Mouse (Mus musculus): ENCODE measurements around the gene Cd9.

Cd9 gene

GRCm38 (mm10) chr6:125434735-125435518, 59.7 kb downstream of the Cd9 start:
- no peak for DNase-seq (ENCODE audit: low read depth, low spot score)

- DNase-seq (ENCODE audit: low read depth, low spot score), result no peak
These were observed 60.7 kb downstream of the Cd9 start for GRCm38 (mm10) chr6:125433704-125434447.

- DNase-seq (ENCODE audit: low read depth, low spot score), result no peak
These were observed 61.3 kb downstream of the Cd9 start for GRCm38 (mm10) chr6:125433257-125433656.

- DNase-seq (ENCODE audit: low read depth, low spot score), result no peak
These were observed 62.1 kb downstream of the Cd9 start for GRCm38 (mm10) chr6:125432522-125432921.

- no peak for DNase-seq (ENCODE audit: low read depth, low spot score)
These were observed 63.6 kb downstream of the Cd9 start for GRCm38 (mm10) chr6:125430982-125431381.

- DNase-seq (ENCODE audit: low read depth, low spot score), result no peak
These were observed 64.1 kb downstream of the Cd9 start for GRCm38 (mm10) chr6:125430358-125430958.

- no peak for DNase-seq (ENCODE audit: low read depth, low spot score)
These were observed 64.8 kb downstream of the Cd9 start for GRCm38 (mm10) chr6:125429741-125430140.

- peak; percentile 43 for DNase-seq (ENCODE audit: low read depth, low spot score)
These were observed 67.9 kb downstream of the Cd9 start for GRCm38 (mm10) chr6:125426383-125427360.

- no peak for DNase-seq (ENCODE audit: low read depth, low spot score)
These were observed 69.1 kb downstream of the Cd9 start for GRCm38 (mm10) chr6:125425205-125426090.

GRCm38 (mm10) chr6:125424156-125424555, 70.4 kb downstream of the Cd9 start:
- DNase-seq (ENCODE audit: low read depth, low spot score), result no peak

- DNase-seq (ENCODE audit: low read depth, low spot score), result no peak
These were observed 71.1 kb downstream of the Cd9 start for GRCm38 (mm10) chr6:125423507-125423906.

- DNase-seq (ENCODE audit: low read depth, low spot score), result no peak
These were observed 71.5 kb downstream of the Cd9 start for GRCm38 (mm10) chr6:125423099-125423498.

GRCm38 (mm10) chr6:125422051-125422822, 72.4 kb downstream of the Cd9 start:
- DNase-seq (ENCODE audit: low read depth, low spot score), result peak; percentile 16

- no peak for DNase-seq (ENCODE audit: low read depth, low spot score)
These were observed 74.0 kb downstream of the Cd9 start for GRCm38 (mm10) chr6:125420458-125421063.

- DNase-seq (ENCODE audit: low read depth, low spot score), result peak; percentile 80
These were observed 75.8 kb downstream of the Cd9 start for GRCm38 (mm10) chr6:125418744-125419143.

GRCm38 (mm10) chr6:125413326-125413725, 81.3 kb downstream of the Cd9 start:
- no peak for DNase-seq (ENCODE audit: low read depth, low spot score)

GRCm38 (mm10) chr6:125411661-125412060, 82.9 kb downstream of the Cd9 start:
- DNase-seq (ENCODE audit: low read depth, low spot score), result no peak

- no peak for DNase-seq (ENCODE audit: low read depth, low spot score)
These were observed 83.5 kb downstream of the Cd9 start for GRCm38 (mm10) chr6:125410995-125411547.

- no peak for DNase-seq (ENCODE audit: low read depth, low spot score)
These were observed 84.0 kb downstream of the Cd9 start for GRCm38 (mm10) chr6:125410551-125410950.
